Mouse (Mus musculus) cerebellum, adult 8-10 months (tissue): ENCODE measurements around the gene Supt16.
A peak's percentile ranks its signal among the peaks of the same experiment; 100 is the strongest.

Experiments
- DNase-seq: peaks from one replicate; pipeline ENCODE4 v3.0.0; 2022

Gene Supt16

GRCm38 (mm10) chr14:52197156-52197878, at the start of gene Supt16:
Supt16 (minus strand) TSS chr14:52197416.
- peak; percentile 82 for DNase-seq

- no peak for DNase-seq
Observed at GRCm38 (mm10) chr14:52246129-52246528, 48.9 kb upstream of the Supt16 start.

GRCm38 (mm10) chr14:52244690-52245042, 47.5 kb upstream of the Supt16 start:
- DNase-seq, result no peak

- DNase-seq, result peak; percentile 100
Observed at GRCm38 (mm10) chr14:52244041-52244689, 46.9 kb upstream of the Supt16 start.

GRCm38 (mm10) chr14:52236216-52236615, 39.0 kb upstream of the Supt16 start:
- no peak for DNase-seq

- no peak for DNase-seq
Observed at GRCm38 (mm10) chr14:52235165-52235564, 37.9 kb upstream of the Supt16 start.

GRCm38 (mm10) chr14:52232249-52232648, 35.0 kb upstream of the Supt16 start:
- DNase-seq, result no peak

GRCm38 (mm10) chr14:52225972-52226371, 28.8 kb upstream of the Supt16 start:
- no peak for DNase-seq

GRCm38 (mm10) chr14:52217261-52217660, 20.0 kb upstream of the Supt16 start:
- no peak for DNase-seq

- DNase-seq, result no peak
Observed at GRCm38 (mm10) chr14:52199412-52199811, 2.2 kb upstream of the Supt16 start.

- DNase-seq, result no peak
Observed at GRCm38 (mm10) chr14:52198141-52198540, 925 bp upstream of the Supt16 start.

- DNase-seq, result no peak
Observed at GRCm38 (mm10) chr14:52196230-52197155, 723 bp downstream of the Supt16 start.

- peak; percentile 36 for DNase-seq
Observed at GRCm38 (mm10) chr14:52195691-52196090, 1.5 kb downstream of the Supt16 start.

GRCm38 (mm10) chr14:52190740-52191359, 6.4 kb downstream of the Supt16 start:
- peak; percentile 33 for DNase-seq

- no peak for DNase-seq
Observed at GRCm38 (mm10) chr14:52189519-52189918, 7.7 kb downstream of the Supt16 start.

- no peak for DNase-seq
Observed at GRCm38 (mm10) chr14:52188788-52189187, 8.4 kb downstream of the Supt16 start.

- DNase-seq, result no peak
Observed at GRCm38 (mm10) chr14:52166571-52166970, 30.6 kb downstream of the Supt16 start.

GRCm38 (mm10) chr14:52160911-52161310, 36.3 kb downstream of the Supt16 start:
- no peak for DNase-seq

GRCm38 (mm10) chr14:52155008-52155407, 42.2 kb downstream of the Supt16 start:
- DNase-seq, result no peak

- no peak for DNase-seq
Observed at GRCm38 (mm10) chr14:52152613-52153012, 44.6 kb downstream of the Supt16 start.

- DNase-seq, result no peak
Observed at GRCm38 (mm10) chr14:52152179-52152578, 45.0 kb downstream of the Supt16 start.

GRCm38 (mm10) chr14:52149888-52150287, 47.3 kb downstream of the Supt16 start:
- no peak for DNase-seq

GRCm38 (mm10) chr14:52146540-52146939, 50.7 kb downstream of the Supt16 start:
- no peak for DNase-seq
